Mouse (Mus musculus) limb, embryonic 12.5 days (tissue): ENCODE results near the gene Gm28551. TPM values are rescaled to one million over a fixed set of nuclear protein-coding genes. Genes with fewer than 3 reads are reported as not detected.

Experiments
- polyA plus RNA-seq: library from polyadenylated mRNA; unstranded; fragments of >200 nt; fragmentation: Nextera tagmentation; extraction: Ambion mirVana; gene quantifications from 2 replicates; pipeline ENCODE4 v1.2.1, GENCODE M21; 2016

The Gm28551 gene
- polyA plus RNA-seq, 1 experiment from 2014 or later: 0.87 TPM

Other genes starting within 250 kb of the Gm28551 start
- not detected in 2 replicates for gene 1700019A02Rik, start 165.0 kb downstream of the Gm28551 start, polyA plus RNA-seq
- gene Pms1, start 55.6 kb downstream of the Gm28551 start, polyA plus RNA-seq: 29.9 and 31.1 TPM in 2 replicates
- gene Ormdl1, start 55.6 kb downstream of the Gm28551 start, polyA plus RNA-seq: 48.4 and 53.0 TPM in 2 replicates
- not detected in 2 replicates for gene Gm28778, start 55.6 kb downstream of the Gm28551 start, polyA plus RNA-seq
- gene Osgepl1, start 39.0 kb downstream of the Gm28551 start, polyA plus RNA-seq: 19.6 and 20.0 TPM in 2 replicates
- gene Asdurf, start within 50 bp of the Gm28551 start, polyA plus RNA-seq: 3.8 and 10.0 TPM in 2 replicates
- gene Asnsd1, start 85 bp upstream of the Gm28551 start, polyA plus RNA-seq: 89.7 and 91.9 TPM in 2 replicates